Mouse (Mus musculus) left cerebral cortex, postnatal 14 days (tissue): Measurements from ENCODE around the gene Wbp1. TPM values are rescaled to one million over a fixed set of nuclear protein-coding genes. Genes with fewer than 3 reads are reported as not detected.
A peak's percentile ranks its signal among the peaks of the same experiment; 100 is the strongest.

Experiments
- DNase-seq, 2 experiments: peaks; one replicate each; pipeline ENCODE4 v3.0.0; 2021 to 2022; ENCODE audit warnings: low spot score in 2 of 2, mixed read lengths in 1 of 2
- intact Hi-C: fragments of 180-260 bp; cut with DNase I; formaldehyde crosslinking; loops from one replicate; pipeline ENCODE4 v1.15.1; 2025
- total RNA-seq, 2 experiments: library from RNA; stranded (reverse); gene quantifications; 2 replicates each; pipeline ENCODE4 v1.2.3; 2021

Wbp1 gene
- total RNA-seq, 2 experiments from 2014 or later: 44.2 to 53.8 TPM

DNA sequence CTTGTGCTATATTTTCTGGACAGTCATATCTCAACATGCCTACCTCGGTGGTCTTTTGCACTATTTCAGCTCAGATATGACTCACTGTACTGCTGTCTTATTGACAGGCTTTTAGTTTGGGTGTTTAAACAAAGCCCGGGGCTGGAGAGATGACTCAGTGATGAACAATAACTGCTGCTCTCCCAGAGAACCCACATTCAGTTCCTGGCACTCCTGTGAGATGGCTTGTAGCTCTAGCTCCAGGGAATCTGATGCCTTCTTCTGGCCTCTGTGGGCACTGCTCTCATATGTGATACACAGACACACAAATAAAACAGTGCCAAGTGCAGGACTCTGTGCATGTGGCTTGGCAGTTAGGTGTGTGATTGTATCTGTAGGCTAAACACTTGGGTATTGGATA is 23.9 kb upstream of the Wbp1 start:
- intact Hi-C loops: no loop called here
- DNase-seq: no peak

DNA sequence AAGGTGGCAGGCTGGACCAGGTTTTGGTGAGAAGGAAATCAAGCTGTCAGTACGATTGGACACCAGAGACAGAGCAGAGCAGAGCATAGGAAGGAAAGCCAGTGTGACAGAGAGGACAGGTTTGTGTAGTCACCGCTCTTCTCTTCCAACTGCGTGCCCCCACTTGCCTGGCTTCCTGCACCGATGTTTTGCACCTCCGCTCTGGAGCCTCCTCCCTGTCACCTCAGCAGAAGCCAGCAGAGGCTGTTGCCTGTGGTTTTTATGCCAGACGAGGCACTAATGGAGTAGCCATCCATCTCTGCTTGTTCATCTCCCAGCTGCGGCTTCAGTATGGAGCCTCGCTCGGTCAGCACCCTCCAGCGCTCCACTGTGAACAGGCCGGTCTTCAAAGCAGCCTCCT is 21.5 kb upstream of the Wbp1 start:
- no peak for DNase-seq
- intact Hi-C loops: no loop called here

DNA sequence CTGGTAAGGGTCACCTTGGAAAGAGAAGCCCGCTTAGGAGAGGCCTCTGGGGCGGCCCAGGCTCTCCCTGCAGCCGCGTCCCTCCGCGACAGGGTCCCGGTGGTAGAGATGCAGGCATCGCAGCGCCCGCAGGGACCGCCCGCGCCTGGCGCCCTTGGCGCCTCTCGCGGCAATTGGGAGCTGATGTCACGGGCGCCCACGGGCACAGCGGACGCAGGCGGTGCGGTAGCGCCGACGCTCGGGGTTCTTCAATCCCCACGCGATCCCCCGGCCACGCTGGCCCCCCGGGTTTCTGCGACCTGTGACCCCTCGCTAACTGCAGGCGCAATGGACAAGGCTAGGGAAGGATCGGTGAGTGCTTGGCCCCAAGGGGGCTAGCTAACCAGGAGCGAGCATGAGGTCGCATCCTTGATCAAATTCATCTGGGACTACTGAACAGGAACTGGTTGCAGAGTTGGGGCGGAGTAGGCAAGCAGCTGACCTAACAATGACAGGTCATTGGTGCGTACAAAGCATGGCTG is 20.9 kb upstream of the Wbp1 start:
- intact Hi-C loops: no loop called here
- DNase-seq: peak; percentile 68 to 74

DNA sequence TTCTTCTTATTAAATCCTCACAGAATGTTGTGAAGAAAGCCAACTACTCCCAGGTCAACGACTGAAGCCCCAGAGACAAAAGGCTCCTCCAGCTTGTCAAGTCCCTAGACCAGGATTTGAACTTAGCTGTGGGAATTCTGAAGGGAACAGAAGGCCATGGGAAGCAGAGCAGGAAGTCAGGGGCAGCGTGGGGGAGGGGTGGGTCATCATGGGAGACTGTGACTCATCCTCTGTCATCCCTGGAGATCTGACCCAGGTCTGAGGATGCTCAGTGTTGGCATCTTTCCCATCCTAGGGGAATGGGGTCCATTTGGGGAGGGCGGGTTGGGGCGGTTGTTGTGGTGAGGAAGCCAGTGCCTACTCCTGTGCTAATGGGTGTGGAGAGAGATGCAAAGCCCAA is 20.3 kb upstream of the Wbp1 start:
- no peak for DNase-seq
- intact Hi-C loops: no loop called here

DNA sequence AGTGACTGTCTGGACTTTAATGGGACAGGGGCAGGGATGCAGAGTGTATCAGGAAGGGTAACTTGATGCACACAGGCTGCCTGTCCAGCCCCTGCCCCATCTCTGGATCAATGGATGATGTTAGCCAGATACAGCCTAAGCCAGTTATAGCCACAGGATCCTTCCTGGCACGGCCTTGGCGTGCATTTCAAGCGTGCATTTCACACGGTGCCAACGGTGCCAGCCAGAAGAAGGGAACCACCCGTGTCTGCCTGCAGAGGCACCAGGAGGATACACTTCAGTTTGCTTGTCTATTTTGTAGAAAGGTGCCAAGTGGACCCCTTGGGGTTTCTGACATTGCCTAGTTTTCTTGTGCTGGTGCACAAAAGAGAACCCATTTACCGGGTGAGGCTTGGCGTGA is 18.7 kb upstream of the Wbp1 start:
- no peak for DNase-seq
- intact Hi-C loops: no loop called here

DNA sequence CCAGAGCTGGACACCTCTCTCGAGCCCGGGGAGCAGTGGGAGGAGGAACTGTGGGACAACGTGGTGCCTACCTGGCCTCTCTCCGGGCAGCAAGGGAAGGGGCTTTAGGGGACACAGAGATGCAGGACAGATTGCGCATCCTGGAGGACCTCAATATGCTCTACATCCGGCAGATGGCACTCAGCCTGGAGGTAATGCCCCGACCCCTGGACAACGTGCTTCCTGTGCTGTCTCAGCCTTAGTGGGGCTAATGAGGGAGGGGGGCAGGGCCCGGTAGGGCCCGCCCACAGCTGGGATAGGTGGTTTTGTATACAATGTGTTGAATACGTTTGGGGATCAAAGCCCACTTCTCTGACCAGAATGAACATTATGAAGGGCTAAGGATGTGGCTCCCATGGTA is 16.7 kb upstream of the Wbp1 start:
- intact Hi-C loops: no loop called here
- no peak for DNase-seq

DNA sequence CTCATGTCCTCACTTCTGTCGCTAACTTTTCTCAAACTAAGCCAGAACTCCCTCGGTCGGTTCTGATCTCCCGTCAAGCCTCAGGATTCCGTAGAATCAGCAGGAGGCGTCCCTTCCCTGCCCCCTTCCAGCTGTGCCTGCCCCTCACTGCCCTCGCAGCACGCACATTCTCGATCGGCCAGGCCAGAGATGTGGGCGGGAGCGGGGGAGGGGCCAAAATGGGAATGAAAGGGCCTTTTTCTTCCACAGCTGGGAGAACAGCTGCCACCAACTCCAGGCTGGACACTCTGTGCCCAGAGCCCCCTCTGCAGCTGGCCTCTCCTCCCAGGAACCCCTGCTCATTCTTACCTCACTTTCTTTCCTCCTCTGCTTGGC is 16.2 kb upstream of the Wbp1 start:
- DNase-seq: peak; percentile 66 to 76
- intact Hi-C loops: no loop called here

DNA sequence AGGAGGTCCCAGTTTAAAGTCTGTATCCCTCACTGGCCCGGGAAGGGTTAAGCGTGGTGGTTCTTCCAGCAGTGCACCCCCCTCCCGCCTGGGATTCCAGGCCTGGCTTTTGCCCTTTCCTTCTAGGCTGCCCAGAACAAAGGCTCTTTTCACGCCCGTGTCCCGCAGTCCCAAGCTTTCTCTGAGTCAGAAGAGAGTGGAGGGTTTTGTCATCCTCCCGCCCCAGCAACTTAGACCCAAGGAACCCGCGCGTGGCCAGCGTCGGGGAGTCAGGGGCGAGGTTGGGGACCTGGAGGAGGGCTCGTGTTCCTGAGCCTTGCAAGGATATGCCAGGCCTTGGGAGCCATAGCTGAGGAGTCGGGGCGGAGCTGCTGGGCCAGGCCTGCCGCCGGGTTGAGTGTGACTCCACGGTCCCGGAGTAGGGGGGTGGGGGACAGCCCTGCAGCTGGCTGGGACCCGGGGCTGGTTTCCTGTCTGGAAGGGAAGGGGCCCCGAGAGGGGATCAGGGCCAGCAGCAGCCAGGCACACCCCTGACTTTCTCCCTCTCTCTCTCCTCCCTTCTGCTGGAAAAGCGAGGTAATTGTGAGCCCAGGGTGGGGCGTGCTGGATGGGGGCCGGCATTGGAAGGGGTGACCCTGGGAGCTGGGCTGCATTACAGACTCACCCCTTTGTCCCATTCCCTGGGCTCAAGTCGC is 15.7 kb upstream of the Wbp1 start:
- intact Hi-C loops: no loop called here
- no peak for DNase-seq

DNA sequence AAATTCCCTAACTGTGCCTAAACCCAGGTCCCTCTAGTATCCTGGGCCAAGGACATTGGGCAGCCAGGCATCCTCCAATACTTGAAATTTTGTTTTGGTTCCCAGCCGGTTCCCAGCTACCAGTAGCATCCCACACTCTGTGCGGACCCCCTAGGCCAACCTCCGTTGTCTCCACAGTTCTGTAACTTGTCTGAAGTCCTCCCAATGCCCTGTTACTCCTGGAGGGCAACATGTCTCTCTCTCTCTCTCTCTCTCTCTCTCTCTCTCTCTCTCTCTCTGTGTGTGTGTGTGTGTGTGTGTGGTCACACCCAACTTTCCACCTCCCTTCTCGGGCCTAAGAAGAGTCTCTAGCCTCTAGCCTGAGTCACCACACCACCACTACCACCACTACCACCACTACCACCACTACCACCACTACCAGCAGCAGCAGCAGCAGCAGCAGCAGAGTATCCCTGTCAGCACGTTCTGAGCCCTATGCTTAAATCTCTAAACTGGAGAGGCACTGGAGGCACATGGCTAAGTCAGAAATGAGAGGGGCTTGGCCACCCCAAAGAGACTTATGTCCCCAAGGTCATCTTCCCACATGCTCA is 15.0 kb upstream of the Wbp1 start:
- intact Hi-C loops: no loop called here
- DNase-seq: no peak

DNA sequence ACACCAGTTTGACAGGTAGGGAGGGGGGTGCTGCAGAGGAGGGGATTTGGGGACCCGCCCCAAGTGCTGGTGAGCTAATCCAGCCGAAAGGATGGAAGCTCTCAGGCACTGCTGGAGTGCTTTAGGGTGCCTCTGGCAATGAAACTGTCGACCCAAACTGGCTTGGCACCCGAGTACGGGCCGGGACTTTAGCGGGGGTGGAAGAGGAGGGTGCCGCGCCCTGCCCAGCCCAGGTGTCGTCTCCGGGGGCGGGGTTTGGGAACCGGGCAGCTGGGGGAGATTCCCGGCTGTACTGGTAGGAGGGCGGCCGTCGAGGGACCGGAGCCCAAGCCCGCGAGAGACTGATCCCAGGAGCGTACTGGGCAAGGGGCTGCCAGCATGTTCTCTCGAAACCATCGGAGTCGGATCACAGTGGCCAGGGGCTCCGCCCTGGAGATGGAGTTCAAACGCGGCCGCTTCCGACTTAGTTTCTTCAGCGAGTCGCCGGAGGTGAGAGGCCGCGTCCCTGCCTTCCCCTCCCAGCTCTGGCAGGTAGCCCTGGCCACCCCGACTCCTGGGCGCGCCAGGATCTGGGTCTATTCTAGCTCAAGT is 14.3 kb upstream of the Wbp1 start:
- intact Hi-C loops: no loop called here
- no peak for DNase-seq

DNA sequence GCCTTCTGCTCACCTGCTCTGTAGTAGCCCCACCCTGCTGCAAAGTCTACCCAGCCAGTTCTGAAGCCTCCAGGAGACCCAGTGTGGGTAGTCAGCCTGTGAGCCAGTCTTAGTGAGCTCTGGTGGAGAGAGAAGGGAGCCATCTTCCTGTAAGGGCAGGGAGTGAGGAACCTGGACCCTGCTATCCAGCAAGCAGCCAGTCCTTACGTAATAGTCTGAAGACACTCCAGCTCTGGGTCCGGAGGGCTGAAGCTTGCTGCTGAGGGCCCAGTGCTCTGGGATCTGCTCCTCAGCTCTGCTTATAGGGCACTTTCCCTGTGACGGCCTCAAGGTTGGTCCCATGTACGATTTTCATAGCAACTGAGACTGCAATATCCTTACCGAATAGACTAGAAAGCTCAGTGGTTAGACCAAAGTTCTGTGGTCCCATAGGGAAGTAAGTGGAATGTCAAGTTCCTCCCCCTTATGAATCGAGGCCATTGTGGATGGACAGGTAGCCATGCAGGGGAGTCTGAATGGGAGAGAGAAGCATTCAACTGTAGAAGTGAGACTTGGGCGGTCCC is 13.7 kb upstream of the Wbp1 start, which contains the start of gene Rtkn:
Gene Rtkn, plus strand, starts transcription at position 513 of the 563 bp plus-strand sequence.
- no peak for DNase-seq
- intact Hi-C loops: no loop called here

DNA sequence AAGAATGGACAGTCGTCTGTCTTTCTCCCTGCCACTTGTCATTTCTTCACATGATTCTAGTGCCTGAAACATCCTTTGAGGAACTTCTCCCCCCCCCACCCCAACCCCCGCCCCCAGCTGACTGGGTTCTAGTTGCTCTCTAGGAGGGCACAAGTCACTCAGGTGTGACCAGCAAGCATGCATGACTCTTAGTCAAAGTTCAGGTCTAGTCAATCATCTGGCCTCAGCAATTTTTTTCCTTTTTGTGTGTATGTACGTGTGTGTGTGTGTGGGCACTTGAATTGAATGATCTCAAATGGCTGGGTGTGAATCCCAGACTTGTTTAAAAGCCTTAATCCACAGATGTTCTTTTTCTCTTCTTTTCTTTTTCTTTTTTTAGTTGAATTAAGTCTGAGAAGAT is 12.9 kb upstream of the Wbp1 start:
- no peak for DNase-seq
- intact Hi-C loops: no loop called here

DNA sequence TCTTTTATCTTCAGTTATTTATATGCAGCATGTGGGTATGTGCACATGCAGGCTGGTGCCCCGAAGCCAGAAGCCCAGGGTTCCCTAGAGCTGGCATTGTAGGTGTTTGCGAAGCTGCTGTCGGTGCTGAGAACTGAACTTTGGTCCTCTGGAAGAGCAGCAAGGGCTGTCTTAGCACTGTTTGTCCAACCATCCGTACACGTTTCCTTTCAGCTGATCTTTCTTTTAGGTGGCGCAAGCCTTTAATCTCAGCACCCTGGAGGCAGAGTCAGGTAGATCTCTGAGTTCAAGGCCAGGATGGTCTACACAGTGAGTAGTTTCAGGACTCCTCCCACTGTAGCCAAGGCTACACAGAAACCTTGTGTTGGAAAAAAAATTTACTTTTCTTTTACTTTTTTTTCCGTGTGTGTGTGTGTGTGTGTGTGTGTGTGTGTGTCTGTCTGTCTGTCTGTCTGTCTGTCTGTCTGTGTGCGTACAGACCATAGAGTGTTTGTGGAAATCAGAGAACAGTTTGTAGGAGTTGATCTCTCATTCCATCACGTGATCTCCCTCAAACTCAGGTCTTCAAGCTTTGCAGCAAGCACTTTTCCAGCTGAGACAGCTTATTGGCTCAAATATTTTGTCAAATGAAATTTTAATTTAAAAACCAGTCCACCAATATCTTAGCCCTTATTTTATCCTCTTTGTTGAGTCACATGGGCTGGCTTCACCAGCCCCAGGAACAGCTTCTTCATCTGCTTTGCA is 11.0 kb upstream of the Wbp1 start:
- no peak for DNase-seq
- intact Hi-C loops: no loop called here

DNA sequence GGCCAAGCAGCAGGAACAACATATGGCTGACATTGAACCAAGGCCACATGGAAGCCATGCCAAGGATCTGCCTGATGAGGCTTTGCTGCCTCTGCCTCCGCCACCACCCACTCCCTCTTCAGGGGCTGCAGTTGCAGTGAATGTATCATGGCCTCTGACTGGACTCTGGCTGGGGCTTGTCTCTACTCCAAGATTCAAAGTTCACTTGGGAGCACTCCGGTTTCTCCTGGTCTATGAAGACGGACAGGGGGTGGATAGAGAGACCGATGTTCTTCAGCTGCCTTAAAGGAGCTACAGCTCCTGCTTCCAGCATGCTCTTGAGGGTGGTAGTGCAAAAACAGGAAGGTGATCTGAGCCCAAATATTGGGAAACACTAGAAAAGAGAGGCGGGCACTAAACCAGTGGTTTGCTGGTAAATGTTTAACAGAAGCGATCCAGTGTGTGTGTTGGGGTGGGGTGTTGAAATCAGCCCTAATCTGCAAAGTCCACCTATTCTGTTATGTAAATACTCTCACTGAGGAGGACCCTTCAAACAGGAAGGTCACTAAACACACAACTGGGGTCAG is 10.2 kb upstream of the Wbp1 start:
- no peak for DNase-seq
- intact Hi-C loops: no loop called here

DNA sequence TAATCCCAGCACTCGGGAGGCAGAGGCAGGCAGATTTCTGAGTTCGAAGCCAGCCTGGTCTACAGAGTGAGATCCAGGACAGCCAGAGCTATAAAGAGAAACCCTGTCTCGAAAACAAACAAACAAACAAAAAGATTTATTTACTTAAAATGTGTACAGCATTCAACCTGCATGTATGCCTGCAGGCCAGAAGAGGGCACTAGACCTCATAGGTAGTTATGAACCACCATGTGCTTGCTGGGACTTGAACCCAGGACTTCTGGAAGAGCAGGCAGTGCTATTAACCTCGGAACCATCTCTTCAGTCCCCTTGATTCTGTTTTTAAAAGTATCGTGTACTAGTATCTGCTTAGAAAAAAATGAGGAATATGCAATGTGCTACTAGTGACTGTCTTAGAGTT is 6.1 kb upstream of the Wbp1 start:
- DNase-seq: no peak
- intact Hi-C loops: no loop called here

DNA sequence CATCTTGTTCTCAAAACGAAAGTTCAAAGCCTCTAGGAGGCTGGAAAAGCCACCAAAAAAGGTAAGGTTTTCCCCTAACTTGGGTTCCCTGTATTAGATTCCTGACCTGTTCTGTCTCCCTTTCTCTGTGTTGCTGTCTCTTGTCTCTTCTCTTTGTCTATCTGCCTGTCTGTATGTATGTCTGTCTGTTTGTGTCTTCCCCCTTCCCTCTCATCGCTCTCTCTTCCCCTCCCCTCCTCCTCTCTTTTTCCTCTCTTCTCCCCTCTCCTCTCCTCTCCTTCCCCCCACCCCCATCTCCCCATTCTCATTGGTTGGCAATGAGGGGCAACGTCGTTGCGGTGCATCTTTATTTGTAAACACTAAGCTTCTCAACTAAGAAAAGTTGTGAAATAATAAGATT is 4.0 kb upstream of the Wbp1 start, which contains the start of gene Ino80b:
Gene Ino80b, minus strand, starts transcription at position 101 of the 400 bp plus-strand sequence.
- no peak for DNase-seq
- intact Hi-C loops: no loop called here

DNA sequence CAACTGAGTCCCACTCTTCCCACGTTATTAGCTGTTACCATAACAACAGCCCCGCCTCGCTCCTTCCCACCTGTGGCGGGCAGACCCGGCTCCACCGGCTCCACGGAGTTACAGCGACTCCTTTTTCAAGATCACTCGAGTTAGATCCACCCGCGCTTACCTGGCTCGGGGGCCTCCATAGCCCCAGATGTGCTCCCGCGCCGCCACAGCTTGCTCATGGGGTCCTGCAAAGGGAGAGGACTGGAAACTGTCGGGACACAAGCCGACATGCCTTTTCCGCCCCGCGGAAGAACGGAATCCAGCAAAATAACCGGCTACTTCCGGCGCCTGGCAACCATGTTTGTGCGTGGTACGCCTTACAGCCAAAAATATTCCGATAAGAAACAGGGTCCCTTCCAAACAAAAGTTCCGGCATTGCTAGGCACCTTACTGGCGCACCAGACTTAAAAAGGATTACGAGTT is 3.5 kb upstream of the Wbp1 start:
- intact Hi-C loops: no loop called here

DNA sequence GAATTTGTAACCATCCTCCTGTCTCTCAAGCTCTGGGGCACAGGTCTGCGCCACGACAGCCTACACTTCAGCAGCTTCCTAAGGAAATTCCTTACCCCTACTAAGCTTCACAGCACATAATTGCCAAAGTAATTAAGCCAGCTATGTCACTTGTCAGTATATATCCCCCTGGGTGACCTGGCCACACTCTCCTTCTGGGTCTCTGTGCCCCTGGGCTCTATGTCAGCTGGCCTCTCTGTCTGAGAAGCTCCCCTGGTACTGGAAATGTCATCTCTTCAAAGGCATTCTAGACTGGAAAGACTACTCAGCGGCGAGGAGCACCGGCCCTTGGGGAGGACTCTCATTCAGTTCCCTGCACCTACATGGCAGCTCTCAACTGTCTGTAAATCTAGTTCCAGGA is 1.6 kb upstream of the Wbp1 start:
- intact Hi-C loops: no loop called here
- no peak for DNase-seq

More for the DNA sequence above, 3.5 kb upstream of the Wbp1 start:
- DNase-seq: peak; percentile 89 to 94

DNA sequence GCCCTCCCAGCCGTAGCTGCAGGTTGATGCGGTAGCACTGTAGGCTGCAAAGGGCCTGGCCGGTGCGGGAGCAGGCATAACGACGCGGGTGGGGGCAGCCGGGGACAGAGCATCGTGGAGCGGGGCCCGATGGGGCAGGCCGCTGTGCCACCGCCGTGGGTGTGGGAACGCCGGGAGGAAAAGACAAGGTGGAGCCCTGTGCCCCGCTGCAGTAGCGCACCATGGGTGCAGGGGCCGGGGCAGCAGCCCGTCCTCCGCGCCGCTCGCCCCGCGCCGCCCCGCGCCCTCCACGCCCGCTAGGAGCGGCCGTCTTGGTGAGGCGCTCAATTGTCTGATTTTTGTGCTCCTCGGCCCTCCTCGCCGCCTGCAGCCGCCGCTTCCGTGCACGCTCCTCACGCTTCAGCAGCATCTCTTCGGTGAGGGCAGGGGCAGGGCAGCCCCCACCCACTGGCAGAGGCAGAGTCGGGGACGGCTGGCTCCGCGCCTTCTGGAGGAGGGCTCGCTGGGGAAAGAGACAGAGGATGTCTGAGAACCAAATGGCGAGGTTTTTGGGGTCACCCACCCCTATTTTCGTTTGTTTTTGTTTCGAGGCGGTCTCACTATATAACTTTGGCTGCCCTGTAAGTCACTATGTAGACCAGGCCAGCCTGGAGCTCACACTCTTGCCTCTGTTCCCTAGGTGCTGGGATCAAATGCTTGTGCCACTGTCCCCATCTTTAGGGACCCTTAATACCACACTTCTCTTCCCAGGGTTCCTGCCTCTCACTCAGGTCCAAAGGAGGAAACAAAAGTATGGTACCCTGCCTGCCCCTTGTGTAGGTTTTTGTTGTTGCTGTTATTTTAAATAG is 728 bp upstream of the Wbp1 start:
- DNase-seq: no peak
- intact Hi-C loops: no loop called here
